Mouse (Mus musculus) kidney, embryonic 16.5 days (tissue): ENCODE measurements at regions not wholly inside any gene's neighbourhood (a gene's known extent, or its start where the extent isn't known, plus 50 kb on each side); places are given as distances from the start of the nearest gene placed in this dataset.
A peak's percentile ranks its signal among the peaks of the same experiment; 100 is the strongest.

Experiments used
- ATAC-seq: fragments of 200-750 bp; cut with Nextera tagmentation; 2 replicates; pipeline ENCODE4 v1.8.0; 2017; ENCODE audit warnings: moderate TSS enrichment; ENCODE audit not compliant: low FRiP score, low TSS enrichment
- H3K27ac ChIP-seq: fragments of 300-500 bp; sonication (generic); 2 replicates; pipeline ENCODE4 v1.5.1; 2014; ENCODE audit warnings: low read length
- H3K27me3 ChIP-seq: fragments of 300-500 bp; sonication (generic); 2 replicates; pipeline ENCODE4 v1.6.1; 2014; ENCODE audit warnings: low read length, control low read depth, mixed read lengths; ENCODE audit not compliant: insufficient read depth
- H3K36me3 ChIP-seq: fragments of 300-500 bp; sonication (generic); 2 replicates; pipeline ENCODE4 v1.6.1; 2014; ENCODE audit warnings: low read length, control low read depth, mixed read lengths; ENCODE audit not compliant: insufficient read depth
- H3K4me1 ChIP-seq: fragments of 300-500 bp; sonication (generic); 2 replicates; pipeline ENCODE4 v1.6.1; 2014; ENCODE audit warnings: low read length, control low read depth, mixed read lengths; ENCODE audit not compliant: insufficient read depth
- H3K4me2 ChIP-seq: fragments of 300-500 bp; sonication (generic); replicated peaks from 2 replicates; pipeline ENCODE4 v1.6.1; 2014; ENCODE audit warnings: low read depth, low read length
- H3K4me3 ChIP-seq: fragments of 300-500 bp; sonication (generic); 2 replicates; pipeline ENCODE4 v1.5.1; 2014; ENCODE audit warnings: mild to moderate bottlenecking, low read length
- H3K9ac ChIP-seq: fragments of 300-500 bp; sonication (generic); replicated peaks from 2 replicates; pipeline ENCODE4 v1.6.1; 2014; ENCODE audit warnings: low read length
- H3K9me3 ChIP-seq: fragments of 300-500 bp; sonication (generic); 2 replicates; pipeline ENCODE4 v1.6.1; 2016; ENCODE audit warnings: low read length, control low read depth
- WGBS: fragments of 180-500 bp; shearing (Covaris S2); extraction: QIAGEN DNeasy Blood & Tissue Kit; methylation state at CpG from one replicate; pipeline ENCODE4 v1.1.7; 2014; 5-methylcytosine and 5-hydroxymethylcytosine counted together

- no peak overlapping the region for H3K9ac ChIP-seq
- H3K36me3 ChIP-seq: no peaks in the 10 kb centered on the region
- H3K9me3 ChIP-seq: no peaks in the 10 kb centered on the region
- no peak overlapping the region for H3K4me3 ChIP-seq
- H3K4me2 ChIP-seq: no peak overlapping the region
- H3K4me1 ChIP-seq: peaks cover 11% of the 10 kb centered on the region; the same call in 1 of the 2 replicates
- no peaks in the 10 kb centered on the region for H3K27me3 ChIP-seq
- no peak for ATAC-seq
- no peak overlapping the region for H3K27ac ChIP-seq
- 63% methylated on average over 14 of the region's 14 CpGs for WGBS
Measured at GRCm38 (mm10) chr15:93832431-93832936, 236.8 kb upstream of the Prickle1 start.

DNA sequence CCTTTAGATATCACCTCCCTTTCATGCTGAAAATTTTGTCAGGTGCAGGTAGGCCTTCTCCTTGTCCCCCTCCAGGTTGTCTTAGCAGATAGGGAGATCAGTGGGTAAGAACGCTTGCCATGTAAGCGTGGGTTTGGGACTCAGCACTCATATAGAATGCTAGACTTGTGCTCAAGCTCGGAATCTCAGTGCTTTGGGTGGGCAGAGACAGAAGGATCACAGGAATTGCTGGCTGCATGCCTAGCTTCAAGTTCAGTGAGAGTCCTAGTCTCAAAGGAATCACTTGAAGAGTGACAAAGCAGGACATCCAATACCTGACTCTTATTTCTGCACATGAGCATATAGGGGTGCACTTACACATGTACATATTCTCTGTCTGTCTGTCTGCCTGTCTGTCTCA is 235.5 kb upstream of the Prickle1 start:
- Histone ChIP-seq H3K27ac (no peak overlapping the region), H3K36me3 (no peaks in the 10 kb centered on the region), H3K4me3 (no peak overlapping the region), H3K9ac (no peak overlapping the region), H3K9me3 (no peaks in the 10 kb centered on the region), H3K27me3 (no peaks in the 10 kb centered on the region), H3K4me1 (peaks cover 11% of the 10 kb centered on the region; the same call in 1 of the 2 replicates), H3K4me2 (no peak overlapping the region)
- 88% methylated on average over 3 of the region's 3 CpGs for WGBS
- no peak for ATAC-seq

- no peaks in the 10 kb centered on the region for H3K36me3 ChIP-seq
- peak overlapping the region; percentile 20 for H3K4me3 ChIP-seq
- no peaks in the 10 kb centered on the region for H3K9me3 ChIP-seq
- 42% methylated on average over 28 of the region's 28 CpGs for WGBS
- H3K27me3 ChIP-seq: no peaks in the 10 kb centered on the region
- H3K27ac ChIP-seq: peak overlapping the region; percentile 76
- ATAC-seq: peak; percentile 69
- H3K9ac ChIP-seq: peak overlapping the region; percentile 28; the same call in 1 of the 2 replicates
- H3K4me1 ChIP-seq: peaks cover 16% of the 10 kb centered on the region; the same call in 1 of the 2 replicates
- peak overlapping the region; percentile 31 for H3K4me2 ChIP-seq
Measured at GRCm38 (mm10) chr15:93824729-93825694, 229.3 kb upstream of the Prickle1 start.

DNA sequence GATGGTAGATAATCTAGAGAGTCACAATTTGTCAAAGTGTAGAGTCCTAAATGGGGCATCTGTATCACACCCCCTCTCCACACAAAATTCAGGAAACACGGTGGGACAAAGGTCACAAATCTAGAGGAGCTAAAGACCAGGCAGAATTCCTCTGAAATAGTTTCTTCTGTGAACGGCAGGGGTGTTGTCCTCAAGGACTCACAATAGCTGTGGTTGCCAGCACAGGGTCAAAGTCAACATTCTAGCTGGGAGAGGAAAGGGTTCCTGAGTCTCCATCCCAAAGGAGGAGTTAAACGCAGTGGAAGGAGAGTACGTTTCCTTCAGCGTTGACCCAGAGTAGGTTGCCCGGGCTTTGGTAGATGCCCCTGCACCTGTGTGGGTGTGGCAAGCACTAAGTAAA is 225.5 kb upstream of the Prickle1 start:
- Histone ChIP-seq H3K27ac (no peak overlapping the region), H3K4me3 (no peak overlapping the region), H3K4me2 (no peak overlapping the region), H3K9ac (no peak overlapping the region), H3K9me3 (no peaks in the 10 kb centered on the region), H3K36me3 (no peaks in the 10 kb centered on the region), H3K27me3 (no peaks in the 10 kb centered on the region), H3K4me1 (peaks cover 16% of the 10 kb centered on the region; the same call in 1 of the 2 replicates)
- WGBS: 63% methylated on average over 6 of the region's 6 CpGs
- no peak for ATAC-seq

DNA sequence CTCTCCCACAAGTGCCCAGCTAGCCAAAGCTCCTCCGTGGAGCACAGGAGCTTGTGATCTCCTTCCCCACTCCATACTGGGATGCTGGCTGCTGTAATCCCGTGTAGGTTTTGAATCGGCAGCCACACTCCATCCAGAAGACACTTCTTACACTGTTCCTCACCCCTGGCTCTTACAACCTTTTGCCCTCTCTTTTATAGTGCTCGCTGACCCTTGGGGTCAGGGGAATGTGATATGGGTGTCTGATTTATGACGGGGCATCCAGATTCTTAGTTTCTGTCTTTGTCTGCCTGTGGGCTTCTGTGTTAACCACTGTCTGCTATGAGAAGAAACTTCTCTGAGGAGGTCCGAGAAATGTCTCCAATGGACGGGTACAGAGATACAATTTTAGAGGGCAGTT is 216.3 kb upstream of the Prickle1 start:
- WGBS: 19% methylated on average over 7 of the region's 7 CpGs
- ATAC-seq: peak; percentile 42; the same call in 1 of the 2 replicates
- Histone ChIP-seq H3K27ac (no peak overlapping the region), H3K27me3 (no peaks in the 10 kb centered on the region), H3K9me3 (peaks cover 6% of the 10 kb centered on the region), H3K4me3 (no peak overlapping the region), H3K4me2 (0 out of 2 replicates have a peak overlapping the region, but pooled peaks have one; percentile 10), H3K36me3 (no peaks in the 10 kb centered on the region), H3K9ac (no peak overlapping the region), H3K4me1 (no peaks in the 10 kb centered on the region)

GRCm38 (mm10) chr15:93807993-93808392 is 212.3 kb upstream of the Prickle1 start:
- Histone ChIP-seq H3K9me3 (no peaks in the 10 kb centered on the region), H3K4me3 (no peak overlapping the region), H3K4me2 (no peak overlapping the region), H3K9ac (no peak overlapping the region), H3K4me1 (no peaks in the 10 kb centered on the region), H3K27me3 (no peaks in the 10 kb centered on the region), H3K36me3 (no peaks in the 10 kb centered on the region), H3K27ac (no peak overlapping the region)
- WGBS: 78% methylated on average over 8 of the region's 8 CpGs
- ATAC-seq: no peak

DNA sequence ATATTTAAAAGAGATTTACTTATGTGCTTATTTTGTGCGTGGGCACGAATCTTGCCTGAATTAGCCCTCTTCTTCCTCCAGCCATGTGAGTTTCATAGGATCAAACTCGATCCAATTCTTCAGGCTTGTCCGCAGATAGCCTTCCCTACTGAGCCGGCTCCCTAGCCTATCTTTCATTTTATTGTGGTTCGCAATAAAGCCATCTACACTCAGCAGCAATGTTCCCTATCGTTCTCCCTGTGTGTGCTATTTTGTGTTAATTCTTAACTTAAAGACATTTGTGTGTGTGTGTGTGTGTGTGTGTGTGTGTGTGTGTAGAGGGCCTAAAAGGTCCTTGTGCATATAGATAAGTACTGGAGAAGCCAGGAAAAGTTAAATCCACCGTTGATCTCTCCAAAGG is 211.8 kb upstream of the Prickle1 start:
- no peaks in the 10 kb centered on the region for H3K4me1 ChIP-seq
- no peaks in the 10 kb centered on the region for H3K27me3 ChIP-seq
- WGBS: 89% methylated on average over 8 of the region's 8 CpGs
- H3K4me3 ChIP-seq: no peak overlapping the region
- no peak overlapping the region for H3K4me2 ChIP-seq
- ATAC-seq: no peak
- no peak overlapping the region for H3K9ac ChIP-seq
- no peaks in the 10 kb centered on the region for H3K36me3 ChIP-seq
- H3K27ac ChIP-seq: no peak overlapping the region
- H3K9me3 ChIP-seq: no peaks in the 10 kb centered on the region

GRCm38 (mm10) chr15:93804703-93805102 is 209.0 kb upstream of the Prickle1 start:
- Histone ChIP-seq H3K9ac (no peak overlapping the region), H3K4me2 (no peak overlapping the region), H3K27me3 (no peaks in the 10 kb centered on the region), H3K36me3 (no peaks in the 10 kb centered on the region), H3K4me1 (no peaks in the 10 kb centered on the region), H3K27ac (no peak overlapping the region), H3K4me3 (no peak overlapping the region), H3K9me3 (no peaks in the 10 kb centered on the region)
- no peak for ATAC-seq
- 84% methylated on average over 9 of the region's 9 CpGs for WGBS

DNA sequence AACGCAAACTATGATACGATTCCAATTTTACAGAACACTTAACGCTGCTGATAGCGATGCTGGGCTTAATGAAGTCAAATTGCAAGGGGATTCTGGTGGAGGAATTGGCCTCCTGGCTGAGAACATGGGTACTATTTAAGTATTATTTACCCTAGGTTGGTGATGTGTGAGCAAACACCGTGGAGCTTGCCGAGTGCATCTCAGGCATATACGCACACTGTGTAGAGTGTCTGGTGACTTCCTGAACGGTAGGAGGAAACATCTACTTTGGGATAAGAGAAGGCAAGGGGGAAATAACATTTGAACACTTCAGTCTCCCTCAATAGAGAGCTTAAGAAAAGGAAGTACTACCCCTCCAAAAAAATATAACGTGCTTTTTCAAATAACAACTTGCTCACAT is 194.8 kb upstream of the Prickle1 start:
- Histone ChIP-seq H3K27ac (no peak overlapping the region), H3K4me2 (no peak overlapping the region), H3K36me3 (no peaks in the 10 kb centered on the region), H3K9me3 (no peaks in the 10 kb centered on the region), H3K4me3 (no peak overlapping the region), H3K27me3 (no peaks in the 10 kb centered on the region), H3K9ac (no peak overlapping the region), H3K4me1 (peaks cover 15% of the 10 kb centered on the region)
- no peak for ATAC-seq
- 71% methylated on average over 9 of the region's 9 CpGs for WGBS

DNA sequence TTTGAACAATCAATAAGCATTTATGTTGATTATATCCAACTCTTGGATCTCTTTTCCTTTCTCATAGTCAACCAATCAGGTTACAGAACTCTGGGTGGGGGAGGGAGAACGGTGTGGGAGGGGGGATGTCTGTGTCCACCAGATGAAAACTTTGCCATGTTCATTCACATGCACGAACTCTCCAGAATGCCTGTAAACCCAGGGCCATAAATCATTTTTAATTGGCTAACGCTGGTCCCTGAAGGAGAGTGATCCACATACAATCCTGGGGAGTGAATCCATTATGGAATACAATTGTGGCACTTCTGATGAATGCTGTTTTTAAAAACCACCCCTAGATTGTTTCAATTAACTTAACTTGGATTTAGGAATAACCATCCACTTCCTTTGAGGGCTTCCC is 194.1 kb upstream of the Prickle1 start:
- 28% methylated on average over 3 of the region's 3 CpGs for WGBS
- H3K27me3 ChIP-seq: no peaks in the 10 kb centered on the region
- no peak overlapping the region for H3K9ac ChIP-seq
- no peak overlapping the region for H3K4me2 ChIP-seq
- ATAC-seq: no peak
- no peaks in the 10 kb centered on the region for H3K9me3 ChIP-seq
- H3K27ac ChIP-seq: no peak overlapping the region
- no peaks in the 10 kb centered on the region for H3K36me3 ChIP-seq
- H3K4me1 ChIP-seq: peaks cover 15% of the 10 kb centered on the region
- H3K4me3 ChIP-seq: no peak overlapping the region
